Mouse (Mus musculus) Patski (cell line): ENCODE results near the gene Fmo5. TPM values are rescaled to one million over a fixed set of nuclear protein-coding genes. Genes with fewer than 3 reads are reported as not detected.

Experiments used
- ATAC-seq: fragments of 100-300 bp; one replicate; pipeline ENCODE4 v1.8.0; 2021
- CTCF ChIA-PET: fragments of 350-600 bp; sonication (Branson Sonifier 250); formaldehyde crosslinking; loops from one replicate; lab custom pipeline; 2022; ENCODE audit warnings: inconsistent platforms; lab: Charles Lee
- POLR2A ChIA-PET: fragments of 350-600 bp; sonication (Branson Sonifier 250); formaldehyde crosslinking; loops from one replicate; lab custom pipeline; 2022; ENCODE audit warnings: antibody characterized with exemption, inconsistent platforms; lab: Charles Lee
- DNase-seq: peaks from one replicate; pipeline ENCODE4 v3.0.0-alpha.2; 2011; ENCODE audit warnings: low read depth, low spot score
- H3K27me3 ChIP-seq: fragments of 371-371 bp; one replicate; pipeline ENCODE4 v1.5.1; 2021
- CTCF ChIP-seq: fragments of 100-300 bp; IDR thresholded peaks from one replicate; pipeline ENCODE4 v1.5.1; 2021
- in situ Hi-C: fragments of 300-500 bp; cut with MboI; formaldehyde crosslinking; loops from 3 replicates; pipeline ENCODE4 v1.11.1; 2018; ENCODE audit warnings: low pct_unique_long_range_greater_than_20kb, mixed read lengths
- polyA plus RNA-seq: library from polyadenylated mRNA; unstranded; gene quantifications from one replicate; pipeline ENCODE4 v1.2.3, GENCODE M21; 2021

Gene Fmo5
- 1.9 TPM for polyA plus RNA-seq

GRCm38 (mm10) chr3:97628391-97629001 is at the start of gene Fmo5:
Gene Fmo5 (plus strand): TSS chr3:97628804.
- DNase-seq (no peak), ATAC-seq (no peak)
- ChIA-PET POLR2A (no interaction called here), CTCF (interaction anchor here (1.7 kb wide), 1 partner anchor 18 kb away, joined by 6 read pairs; no protein-coding TSS in a partner anchor)
- no peak for TF ChIP-seq CTCF
- in situ Hi-C loops: no loop called here
- no peaks in the 10 kb centered on the region for H3K27me3 ChIP-seq

- ChIA-PET POLR2A (interaction anchor here (0.7 kb wide), 1 partner anchor 22 kb away, joined by 3 read pairs; no protein-coding TSS in a partner anchor), CTCF (interaction anchor here (0.7 to 2.6 kb wide), 22 partner anchors 8 to 650 kb away, joined by 3 to 23 read pairs (median 4); partner anchors contain the start of gene Chd1l)
- TF ChIP-seq CTCF: peak; percentile 90
- no peaks in the 10 kb centered on the region for H3K27me3 ChIP-seq
- DNase-seq (peak; percentile 35), ATAC-seq (peak; percentile 76)
- in situ Hi-C loops: loop anchor here (5.0 kb wide), 1 partner anchor 648 kb away; no protein-coding TSS in a partner anchor
Measured at GRCm38 (mm10) chr3:97585383-97586160, 43.0 kb upstream of the Fmo5 start.

- in situ Hi-C loops: loop anchor here (5.0 kb wide), 1 partner anchor 650 kb away; no protein-coding TSS in a partner anchor
- H3K27me3 ChIP-seq: no peaks in the 10 kb centered on the region
- POLR2A ChIA-PET: no interaction called here
- DNase-seq: no peak
- TF ChIP-seq CTCF: no peak
- ATAC-seq: no peak
- CTCF ChIA-PET: no interaction called here
Measured at GRCm38 (mm10) chr3:97587656-97588055, 40.9 kb upstream of the Fmo5 start.

- H3K27me3 ChIP-seq: no peaks in the 10 kb centered on the region
- CTCF ChIA-PET: interaction anchor here (0.7 kb wide), 1 partner anchor 9 kb away, joined by 3 read pairs; no protein-coding TSS in a partner anchor
- DNase-seq: peak; percentile 27
- in situ Hi-C loops: loop anchor here (10.0 kb wide), 1 partner anchor 406 kb away; no protein-coding TSS in a partner anchor
- POLR2A ChIA-PET: no interaction called here
- no peak for TF ChIP-seq CTCF
- peak; percentile 26 for ATAC-seq
Measured at GRCm38 (mm10) chr3:97590699-97591098, 37.9 kb upstream of the Fmo5 start.

- no peak for TF ChIP-seq CTCF
- in situ Hi-C loops: loop anchor here (10.0 kb wide), 1 partner anchor 408 kb away; no protein-coding TSS in a partner anchor
- POLR2A ChIA-PET: no interaction called here
- ATAC-seq (no peak), DNase-seq (no peak)
- H3K27me3 ChIP-seq: no peaks in the 10 kb centered on the region
- CTCF ChIA-PET: interaction anchor here (0.8 to 1.6 kb wide), 3 partner anchors 8 to 11 kb away, joined by 3 to 4 read pairs (median 3); no protein-coding TSS in a partner anchor
Measured at GRCm38 (mm10) chr3:97593089-97593488, 35.5 kb upstream of the Fmo5 start.

GRCm38 (mm10) chr3:97594140-97594539 is 34.5 kb upstream of the Fmo5 start:
- DNase-seq: no peak
- POLR2A ChIA-PET: no interaction called here
- no peaks in the 10 kb centered on the region for H3K27me3 ChIP-seq
- no peak for TF ChIP-seq CTCF
- CTCF ChIA-PET: interaction anchor here (1.0 to 1.6 kb wide), 3 partner anchors 9 to 12 kb away, joined by 3 to 4 read pairs (median 4); no protein-coding TSS in a partner anchor
- ATAC-seq: no peak
- in situ Hi-C loops: loop anchor here (10.0 kb wide), 1 partner anchor 409 kb away; no protein-coding TSS in a partner anchor

GRCm38 (mm10) chr3:97595066-97595465 is 33.5 kb upstream of the Fmo5 start:
- ChIA-PET CTCF (interaction anchor here (0.9 to 1.5 kb wide), 3 partner anchors 10 to 13 kb away, joined by 3 to 4 read pairs (median 3); no protein-coding TSS in a partner anchor), POLR2A (interaction anchor here (0.7 kb wide), 1 partner anchor 11 kb away, joined by 4 read pairs; no protein-coding TSS in a partner anchor)
- ATAC-seq (no peak), DNase-seq (no peak)
- no peak for TF ChIP-seq CTCF
- in situ Hi-C loops: loop anchor here (10.0 kb wide), 1 partner anchor 410 kb away; no protein-coding TSS in a partner anchor
- H3K27me3 ChIP-seq: no peaks in the 10 kb centered on the region

- in situ Hi-C loops: loop anchor here (10.0 kb wide), 1 partner anchor 412 kb away; no protein-coding TSS in a partner anchor
- CTCF ChIA-PET: interaction anchor here (3.8 kb wide), 1 partner anchor 11 kb away, joined by 21 read pairs; no protein-coding TSS in a partner anchor
- POLR2A ChIA-PET: no interaction called here
- H3K27me3 ChIP-seq: no peaks in the 10 kb centered on the region
- no peak for TF ChIP-seq CTCF
- no peak for DNase-seq
- ATAC-seq: no peak
Measured at GRCm38 (mm10) chr3:97596796-97597195, 31.8 kb upstream of the Fmo5 start.

GRCm38 (mm10) chr3:97600050-97600832 is 28.4 kb upstream of the Fmo5 start:
- ChIA-PET CTCF (interaction anchor here (0.8 to 3.8 kb wide), 3 partner anchors 9 to 15 kb away, joined by 3 to 21 read pairs (median 4); partner anchors contain the start of gene Chd1l), POLR2A (interaction anchor here (0.6 to 0.9 kb wide), 2 partner anchors 64 to 233 kb away, joined by 3 to 6 read pairs; no protein-coding TSS in a partner anchor)
- in situ Hi-C loops: no loop called here
- ATAC-seq (no peak), DNase-seq (no peak)
- H3K27me3 ChIP-seq: no peaks in the 10 kb centered on the region
- TF ChIP-seq CTCF: no peak
